Mouse (Mus musculus): ENCODE results near the gene Pias3. TPM values are rescaled to one million over a fixed set of nuclear protein-coding genes. Genes with fewer than 3 reads are reported as not detected.

Gene Pias3
- total and polyA plus RNA-seq, 3 experiments = 5.5 to 12.5 (median 12.1) TPM

DNA sequence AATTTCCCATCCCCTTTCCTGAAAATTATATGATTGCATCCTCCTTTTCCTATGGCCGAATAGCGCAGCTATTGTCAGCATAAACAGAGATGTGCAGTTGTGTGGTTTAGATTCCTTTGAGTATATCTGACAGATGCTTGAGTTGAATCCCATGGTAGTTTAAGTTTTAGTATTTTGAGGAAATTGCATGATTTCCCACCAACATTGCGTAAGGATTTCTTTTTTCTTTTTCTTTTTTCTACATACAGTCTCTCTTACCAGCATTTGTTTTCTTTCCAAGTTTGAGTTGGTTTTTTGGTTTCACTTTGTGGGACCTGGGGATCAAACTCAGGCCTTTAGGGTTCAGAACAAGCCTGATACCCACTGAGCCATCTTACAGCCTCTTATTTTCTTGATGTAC is 48.2 kb downstream of the Pias3 start:
- no peak for TF ChIP-seq GATA2 (IDR thresholded peaks at IDR 0.05; ENCODE audit: borderline replicate concordance, low read depth, low read length)
- TF ChIP-seq CTCF (IDR thresholded peaks at IDR 0.05; ENCODE audit: low read depth, low read length) = no peak
- no peak for TF ChIP-seq TAL1 (conservative IDR thresholded peaks at IDR 0.05; ENCODE audit: low read depth, low read length)
- no peak for TF ChIP-seq GATA1 (IDR thresholded peaks at IDR 0.05; ENCODE audit: borderline replicate concordance, low read length)
- TF ChIP-seq POLR2AphosphoS5 (IDR thresholded peaks at IDR 0.05; ENCODE audit: insufficient replicate concordance, low read depth, low read length) = no peak
- Histone ChIP-seq H3K9me3 (replicated peaks) (no peaks in the 10 kb centered on the region), H3K36me3 (replicated peaks) (peaks cover 31% of the 10 kb centered on the region), H3K27me3 (ENCODE audit: insufficient read depth, low read length) (no peaks in the 10 kb centered on the region), H3K4me3 (ENCODE audit: low read depth, low read length) (no peak overlapping the region), H3K4me1 (ENCODE audit: insufficient read depth, low read depth, low read length) (peaks cover 6% of the 10 kb centered on the region; the same call in 1 of the 2 replicates)
- ATAC-seq (ENCODE audit: extremely low read depth, insufficient number of reproducible peaks, low FRiP score, poor library complexity, severe bottlenecking) (no peak), DNase-seq (ENCODE audit: low spot score) (no peak)

DNA sequence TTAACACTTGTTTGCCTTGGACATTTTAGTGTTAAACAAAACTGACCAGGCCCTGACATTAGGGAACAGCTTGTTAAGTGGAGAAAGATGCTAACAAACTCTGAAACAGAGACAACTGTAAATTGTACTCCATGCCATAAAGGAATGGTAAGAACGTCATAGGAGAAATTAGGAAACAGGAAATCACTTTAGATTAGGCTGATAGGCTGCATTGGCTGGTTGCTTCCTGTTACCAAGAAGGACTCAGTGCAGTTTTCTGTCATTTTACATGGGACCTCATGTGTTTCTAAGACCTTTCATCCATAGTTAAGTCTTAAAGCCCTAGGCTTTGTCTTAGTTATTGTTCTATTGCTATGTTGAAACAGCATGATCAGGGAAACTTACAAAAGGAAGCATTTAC is 50.6 kb downstream of the Pias3 start:
- TF ChIP-seq POLR2AphosphoS5 (IDR thresholded peaks at IDR 0.05; ENCODE audit: insufficient replicate concordance, low read depth, low read length) (no peak), TAL1 (conservative IDR thresholded peaks at IDR 0.05; ENCODE audit: low read depth, low read length) (no peak), CTCF (IDR thresholded peaks at IDR 0.05; ENCODE audit: low read depth, low read length) (no peak), GATA2 (IDR thresholded peaks at IDR 0.05; ENCODE audit: borderline replicate concordance, low read depth, low read length) (no peak), GATA1 (IDR thresholded peaks at IDR 0.05; ENCODE audit: borderline replicate concordance, low read length) (no peak)
- H3K27me3 ChIP-seq (ENCODE audit: insufficient read depth, low read length) = no peaks in the 10 kb centered on the region
- peaks cover 3% of the 10 kb centered on the region; the same call in 1 of the 2 replicates for H3K4me1 ChIP-seq (ENCODE audit: insufficient read depth, low read depth, low read length)
- no peaks in the 10 kb centered on the region for H3K9me3 ChIP-seq (replicated peaks)
- DNase-seq (ENCODE audit: low spot score) = no peak
- peaks cover 24% of the 10 kb centered on the region for H3K36me3 ChIP-seq (replicated peaks)
- ATAC-seq (ENCODE audit: extremely low read depth, insufficient number of reproducible peaks, low FRiP score, poor library complexity, severe bottlenecking) = no peak; the same call in 1 of the 2 replicates
- H3K4me3 ChIP-seq (ENCODE audit: low read depth, low read length) = no peak overlapping the region

Other genes starting within 250 kb of the Pias3 start
- not detected in 2 replicates for gene BC107364, start 244.1 kb upstream of the Pias3 start, total RNA-seq (2014; fragmentation: Nextera tagmentation)
- 0.27 TPM in 1 of 2 replicates, not detected in the other for gene BC107364, start 244.1 kb upstream of the Pias3 start, total RNA-seq (2017)
- not detected in 2 replicates for gene BC107364, start 244.1 kb upstream of the Pias3 start, polyA plus RNA-seq (2012)
- not detected in 2 replicates for gene Hfe2, start 171.2 kb upstream of the Pias3 start, total RNA-seq (2014; fragmentation: Nextera tagmentation)
- not detected in 2 replicates for gene Hfe2, start 171.2 kb upstream of the Pias3 start, total RNA-seq (2017)
- not detected in 2 replicates for gene Hfe2, start 171.2 kb upstream of the Pias3 start, polyA plus RNA-seq (2012)
- gene Txnip, start 138.4 kb upstream of the Pias3 start, total RNA-seq (2014; fragmentation: Nextera tagmentation) = 1,322 and 1,463 TPM in 2 replicates
- 307 and 332 TPM in 2 replicates for gene Txnip, start 138.4 kb upstream of the Pias3 start, total RNA-seq (2017)
- gene Txnip, start 138.4 kb upstream of the Pias3 start, polyA plus RNA-seq (2012) = 16.1 and 19.5 TPM in 2 replicates
- gene Gm16253, start 119.4 kb upstream of the Pias3 start, total RNA-seq (2014; fragmentation: Nextera tagmentation) = not detected in 2 replicates
- not detected in 2 replicates for gene Gm16253, start 119.4 kb upstream of the Pias3 start, total RNA-seq (2017)
- gene Gm16253, start 119.4 kb upstream of the Pias3 start, polyA plus RNA-seq (2012) = not detected in 2 replicates
- 40.0 and 45.7 TPM in 2 replicates for gene Polr3gl, start 102.2 kb upstream of the Pias3 start, total RNA-seq (2014; fragmentation: Nextera tagmentation)
- gene Polr3gl, start 102.2 kb upstream of the Pias3 start, total RNA-seq (2017) = 35.4 and 40.7 TPM in 2 replicates
- 12.0 and 12.5 TPM in 2 replicates for gene Polr3gl, start 102.2 kb upstream of the Pias3 start, polyA plus RNA-seq (2012)
- not detected in 2 replicates for gene Ankrd34a, start 99.7 kb upstream of the Pias3 start, total RNA-seq (2014; fragmentation: Nextera tagmentation)
- gene Ankrd34a, start 99.7 kb upstream of the Pias3 start, total RNA-seq (2017) = 0.05 TPM in 1 of 2 replicates, not detected in the other
- 0.03 and 0.04 TPM in 2 replicates for gene Ankrd34a, start 99.7 kb upstream of the Pias3 start, polyA plus RNA-seq (2012)
- gene Lix1l, start 95.2 kb upstream of the Pias3 start, total RNA-seq (2014; fragmentation: Nextera tagmentation) = 1.9 and 2.4 TPM in 2 replicates
- 3.6 TPM in 2 replicates for gene Lix1l, start 95.2 kb upstream of the Pias3 start, total RNA-seq (2017)
- gene Lix1l, start 95.2 kb upstream of the Pias3 start, polyA plus RNA-seq (2012) = 0.41 and 0.49 TPM in 2 replicates
- 47.6 and 56.5 TPM in 2 replicates for gene Rbm8a, start 66.5 kb upstream of the Pias3 start, total RNA-seq (2014; fragmentation: Nextera tagmentation)
- 40.1 and 47.4 TPM in 2 replicates for gene Rbm8a, start 66.5 kb upstream of the Pias3 start, total RNA-seq (2017)
- 59.2 and 115 TPM in 2 replicates for gene Rbm8a, start 66.5 kb upstream of the Pias3 start, polyA plus RNA-seq (2012)
- gene Pex11b, start 61.0 kb upstream of the Pias3 start, total RNA-seq (2014; fragmentation: Nextera tagmentation) = 49.1 and 63.0 TPM in 2 replicates
- gene Pex11b, start 61.0 kb upstream of the Pias3 start, total RNA-seq (2017) = 23.8 and 32.2 TPM in 2 replicates
- 4.2 and 4.3 TPM in 2 replicates for gene Pex11b, start 61.0 kb upstream of the Pias3 start, polyA plus RNA-seq (2012)
- gene Gm42957, start 60.9 kb upstream of the Pias3 start, total RNA-seq (2014; fragmentation: Nextera tagmentation) = 0.34 and 1.7 TPM in 2 replicates
- gene Gm42957, start 60.9 kb upstream of the Pias3 start, total RNA-seq (2017) = 0.11 and 0.17 TPM in 2 replicates
- 0.06 and 0.09 TPM in 2 replicates for gene Gm42957, start 60.9 kb upstream of the Pias3 start, polyA plus RNA-seq (2012)
- 2.2 and 8.3 TPM in 2 replicates for gene Itga10, start 50.8 kb upstream of the Pias3 start, total RNA-seq (2014; fragmentation: Nextera tagmentation)
- 0.29 and 0.33 TPM in 2 replicates for gene Itga10, start 50.8 kb upstream of the Pias3 start, total RNA-seq (2017)
- 0.10 and 0.20 TPM in 2 replicates for gene Itga10, start 50.8 kb upstream of the Pias3 start, polyA plus RNA-seq (2012)
- not detected in 2 replicates for gene Ankrd35, start 26.3 kb upstream of the Pias3 start, total RNA-seq (2014; fragmentation: Nextera tagmentation)
- 0.06 TPM in 1 of 2 replicates, not detected in the other for gene Ankrd35, start 26.3 kb upstream of the Pias3 start, total RNA-seq (2017)
- not detected in 2 replicates for gene Ankrd35, start 26.3 kb upstream of the Pias3 start, polyA plus RNA-seq (2012)
- gene Nudt17, start 12.2 kb downstream of the Pias3 start, total RNA-seq (2014; fragmentation: Nextera tagmentation) = 0.68 TPM in 1 of 2 replicates, not detected in the other
- gene Nudt17, start 12.2 kb downstream of the Pias3 start, total RNA-seq (2017) = 0.22 and 0.70 TPM in 2 replicates
- 0.66 and 0.83 TPM in 2 replicates for gene Nudt17, start 12.2 kb downstream of the Pias3 start, polyA plus RNA-seq (2012)
- gene Polr3c, start 31.2 kb downstream of the Pias3 start, total RNA-seq (2014; fragmentation: Nextera tagmentation) = 79.4 and 84.4 TPM in 2 replicates
- gene Polr3c, start 31.2 kb downstream of the Pias3 start, total RNA-seq (2017) = 19.2 and 27.9 TPM in 2 replicates
- 7.7 and 8.9 TPM in 2 replicates for gene Polr3c, start 31.2 kb downstream of the Pias3 start, polyA plus RNA-seq (2012)
- gene Rnf115, start 31.3 kb downstream of the Pias3 start, total RNA-seq (2014; fragmentation: Nextera tagmentation) = 63.7 and 83.0 TPM in 2 replicates
- gene Rnf115, start 31.3 kb downstream of the Pias3 start, total RNA-seq (2017) = 79.1 and 81.7 TPM in 2 replicates
- 21.2 and 26.4 TPM in 2 replicates for gene Rnf115, start 31.3 kb downstream of the Pias3 start, polyA plus RNA-seq (2012)
- not detected in 2 replicates for gene Pdzk1, start 132.9 kb downstream of the Pias3 start, total RNA-seq (2014; fragmentation: Nextera tagmentation)
- 0.05 and 0.46 TPM in 2 replicates for gene Pdzk1, start 132.9 kb downstream of the Pias3 start, total RNA-seq (2017)
- gene Pdzk1, start 132.9 kb downstream of the Pias3 start, polyA plus RNA-seq (2012) = 0.20 and 0.41 TPM in 2 replicates
- 0.53 and 1.0 TPM in 2 replicates for gene Cd160, start 133.0 kb downstream of the Pias3 start, total RNA-seq (2014; fragmentation: Nextera tagmentation)
- gene Cd160, start 133.0 kb downstream of the Pias3 start, total RNA-seq (2017) = 0.27 and 0.41 TPM in 2 replicates
- 1.4 and 1.5 TPM in 2 replicates for gene Cd160, start 133.0 kb downstream of the Pias3 start, polyA plus RNA-seq (2012)
- not detected in 2 replicates for gene Gja5, start 208.3 kb downstream of the Pias3 start, total RNA-seq (2014; fragmentation: Nextera tagmentation)
- gene Gja5, start 208.3 kb downstream of the Pias3 start, total RNA-seq (2017) = 0.05 TPM in 1 of 2 replicates, not detected in the other
- gene Gja5, start 208.3 kb downstream of the Pias3 start, polyA plus RNA-seq (2012) = 0.02 TPM in 2 replicates
- gene Gpr89, start 209.0 kb downstream of the Pias3 start, total RNA-seq (2014; fragmentation: Nextera tagmentation) = 26.8 and 28.8 TPM in 2 replicates
- 25.5 and 37.3 TPM in 2 replicates for gene Gpr89, start 209.0 kb downstream of the Pias3 start, total RNA-seq (2017)
- 2.0 and 2.6 TPM in 2 replicates for gene Gpr89, start 209.0 kb downstream of the Pias3 start, polyA plus RNA-seq (2012)
- gene Gja8, start 229.6 kb downstream of the Pias3 start, total RNA-seq (2014; fragmentation: Nextera tagmentation) = not detected in 2 replicates
- gene Gja8, start 229.6 kb downstream of the Pias3 start, total RNA-seq (2017) = 0.06 and 0.11 TPM in 2 replicates
- gene Gja8, start 229.6 kb downstream of the Pias3 start, polyA plus RNA-seq (2012) = not detected in 2 replicates

All from G1E (cell line).